Comparison of ENCODE assay signal across 7 mouse cellular contexts in the genomic region with DNA sequence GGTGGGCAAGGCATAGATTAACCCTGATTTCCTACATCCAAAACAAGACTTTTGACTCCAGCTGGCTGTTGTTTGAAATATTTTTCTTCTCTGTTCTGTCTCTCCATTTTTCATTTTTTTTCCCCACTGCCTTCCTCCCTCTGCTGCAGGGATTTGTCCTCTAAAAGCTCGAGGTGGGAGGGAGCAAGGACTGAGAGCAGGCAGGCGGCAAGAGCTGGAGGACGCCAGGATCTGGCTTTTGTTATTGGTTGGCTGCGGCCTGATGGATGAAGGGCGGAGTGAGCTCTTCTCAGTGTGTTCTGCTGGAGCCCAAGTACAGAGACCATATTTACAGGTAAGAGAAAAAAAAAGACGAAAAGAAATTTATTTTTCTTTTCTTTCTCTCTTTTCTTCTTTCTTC. TPM values are rescaled to one million over a fixed set of nuclear protein-coding genes. Genes with fewer than 3 reads are reported as not detected.
DNase-seq lines count a peak whose midpoint lies in the region; ATAC-seq lines count a peak whose summit lies in the region.

Gene Csrnp3, plus strand, starts transcription at position 217 of the 400 bp plus-strand sequence.

- peaks cover 18% of the 10 kb centered on the region for H3K4me1 ChIP-seq in forebrain, embryonic 15.5 days
- H3K4me1 ChIP-seq in intestine, embryonic 16.5 days (ENCODE audit: control insufficient read depth, insufficient read depth, low read length), result no peaks in the 10 kb centered on the region
- H3K4me1 ChIP-seq in limb, embryonic 12.5 days (replicated peaks), result peaks cover 20% of the 10 kb centered on the region; the same call in 1 of the 2 replicates
- H3K4me1 ChIP-seq in neural tube, embryonic 13.5 days (replicated peaks), result peaks cover 31% of the 10 kb centered on the region

- peak; percentile 11 for DNase-seq in NIH3T3 (ENCODE audit: low read depth)
- no peak for DNase-seq in spleen, postnatal 10 days (ENCODE audit: low spot score in 2 of 2)

- H3K4me3 ChIP-seq in forebrain, embryonic 15.5 days, result peak within 1 kb of the TSS; percentile 58
- H3K4me3 ChIP-seq in intestine, embryonic 16.5 days (ENCODE audit: low read length), result peak within 1 kb of the TSS; percentile 48
- H3K4me3 ChIP-seq in limb, embryonic 12.5 days (replicated peaks), result peak within 1 kb of the TSS; percentile 52
- peak within 1 kb of the TSS; percentile 49 for H3K4me3 ChIP-seq in neural tube, embryonic 13.5 days

- no peaks in the 10 kb centered on the region for H3K9me3 ChIP-seq in forebrain, embryonic 15.5 days
- H3K9me3 ChIP-seq in intestine, embryonic 16.5 days (ENCODE audit: control insufficient read depth, low read length), result no peaks in the 10 kb centered on the region
- 0 out of 2 replicates have a peak, but pooled peaks cover 4% of the 10 kb centered on the region for H3K9me3 ChIP-seq in limb, embryonic 12.5 days
- H3K9me3 ChIP-seq in neural tube, embryonic 13.5 days, result no peaks in the 10 kb centered on the region

- ATAC-seq in cerebellum, adult (ENCODE audit: insufficient number of reproducible peaks, low FRiP score, low TSS enrichment), result peak; percentile 99
- ATAC-seq in forebrain, embryonic 15.5 days (replicated peaks), result peak; percentile 89
- peak; percentile 87 for ATAC-seq in intestine, embryonic 16.5 days
- ATAC-seq in limb, embryonic 12.5 days (ENCODE audit: insufficient number of reproducible peaks, insufficient read depth, low FRiP score, low TSS enrichment, low read depth), result peak; percentile 88
- ATAC-seq in neural tube, embryonic 13.5 days (ENCODE audit: low read depth), result peak; percentile 90

- 0% methylated on average over 6 of the region's 6 CpGs for WGBS in forebrain, embryonic 15.5 days
- WGBS in intestine, embryonic 16.5 days, result 4% methylated on average over 6 of the region's 6 CpGs
- under 1% methylated on average over 6 of the region's 6 CpGs for WGBS in limb, embryonic 12.5 days
- under 1% methylated on average over 6 of the region's 6 CpGs for WGBS in neural tube, embryonic 13.5 days

- H3K27me3 ChIP-seq in forebrain, embryonic 15.5 days, result no peaks in the 10 kb centered on the region
- H3K27me3 ChIP-seq in intestine, embryonic 16.5 days (replicated peaks; ENCODE audit: control insufficient read depth, insufficient read depth, low read length), result no peaks in the 10 kb centered on the region
- H3K27me3 ChIP-seq in limb, embryonic 12.5 days, result no peaks in the 10 kb centered on the region
- H3K27me3 ChIP-seq in neural tube, embryonic 13.5 days, result no peaks in the 10 kb centered on the region

- no peaks in the 10 kb centered on the region for H3K36me3 ChIP-seq in forebrain, embryonic 15.5 days
- no peaks in the 10 kb centered on the region for H3K36me3 ChIP-seq in intestine, embryonic 16.5 days (ENCODE audit: control insufficient read depth, insufficient read depth, low read length)
- H3K36me3 ChIP-seq in limb, embryonic 12.5 days, result no peaks in the 10 kb centered on the region
- H3K36me3 ChIP-seq in neural tube, embryonic 13.5 days, result no peaks in the 10 kb centered on the region

- H3K4me2 ChIP-seq in forebrain, embryonic 15.5 days (replicated peaks), result peak within 1 kb of the TSS; percentile 62
- peak within 1 kb of the TSS; percentile 71 for H3K4me2 ChIP-seq in intestine, embryonic 16.5 days (ENCODE audit: low read depth, low read length)
- H3K4me2 ChIP-seq in limb, embryonic 12.5 days, result peak within 1 kb of the TSS; percentile 69
- H3K4me2 ChIP-seq in neural tube, embryonic 13.5 days, result peak within 1 kb of the TSS; percentile 65

- H3K27ac ChIP-seq in forebrain, embryonic 15.5 days (replicated peaks), result peak within 1 kb of the TSS; percentile 90
- no peak within 1 kb of the TSS for H3K27ac ChIP-seq in intestine, embryonic 16.5 days (ENCODE audit: low read length)
- H3K27ac ChIP-seq in limb, embryonic 12.5 days, result peak within 1 kb of the TSS; percentile 62
- peak within 1 kb of the TSS; percentile 83 for H3K27ac ChIP-seq in neural tube, embryonic 13.5 days (replicated peaks)

- peak within 1 kb of the TSS; percentile 70 for H3K9ac ChIP-seq in forebrain, embryonic 15.5 days (replicated peaks)
- H3K9ac ChIP-seq in intestine, embryonic 16.5 days (ENCODE audit: low read depth, low read length), result peak within 1 kb of the TSS; percentile 40; the same call in 1 of the 2 replicates
- H3K9ac ChIP-seq in limb, embryonic 12.5 days (replicated peaks), result peak within 1 kb of the TSS; percentile 60
- peak within 1 kb of the TSS; percentile 80 for H3K9ac ChIP-seq in neural tube, embryonic 13.5 days

RNA-seq across cellular contexts. Expression of gene Csrnp3, which starts in this region (rescaled TPM):
- 51.2 and 60.5 TPM in 2 replicates for polyA plus RNA-seq in forebrain, embryonic 15.5 days (2015; fragmentation: Nextera tagmentation; extraction: Ambion mirVana)
- polyA plus RNA-seq in intestine, embryonic 16.5 days (2015; fragmentation: Nextera tagmentation; extraction: Ambion mirVana), result 1.5 and 1.7 TPM in 2 replicates
- polyA plus RNA-seq in limb, embryonic 12.5 days (2016; fragmentation: Nextera tagmentation; extraction: Ambion mirVana), result 10.7 and 12.1 TPM in 2 replicates
- 33.4 and 42.1 TPM in 2 replicates for polyA plus RNA-seq in neural tube, embryonic 13.5 days (2015; fragmentation: Nextera tagmentation; extraction: Ambion mirVana)
